Mouse (Mus musculus): ENCODE measurements around the gene Slc1a1. TPM values are rescaled to one million over a fixed set of nuclear protein-coding genes. Genes with fewer than 3 reads are reported as not detected.

Slc1a1 gene
- polyA plus RNA-seq (2015; fragmentation: Nextera tagmentation; extraction: Ambion mirVana) = 4.2 and 4.7 TPM in 2 replicates

DNA sequence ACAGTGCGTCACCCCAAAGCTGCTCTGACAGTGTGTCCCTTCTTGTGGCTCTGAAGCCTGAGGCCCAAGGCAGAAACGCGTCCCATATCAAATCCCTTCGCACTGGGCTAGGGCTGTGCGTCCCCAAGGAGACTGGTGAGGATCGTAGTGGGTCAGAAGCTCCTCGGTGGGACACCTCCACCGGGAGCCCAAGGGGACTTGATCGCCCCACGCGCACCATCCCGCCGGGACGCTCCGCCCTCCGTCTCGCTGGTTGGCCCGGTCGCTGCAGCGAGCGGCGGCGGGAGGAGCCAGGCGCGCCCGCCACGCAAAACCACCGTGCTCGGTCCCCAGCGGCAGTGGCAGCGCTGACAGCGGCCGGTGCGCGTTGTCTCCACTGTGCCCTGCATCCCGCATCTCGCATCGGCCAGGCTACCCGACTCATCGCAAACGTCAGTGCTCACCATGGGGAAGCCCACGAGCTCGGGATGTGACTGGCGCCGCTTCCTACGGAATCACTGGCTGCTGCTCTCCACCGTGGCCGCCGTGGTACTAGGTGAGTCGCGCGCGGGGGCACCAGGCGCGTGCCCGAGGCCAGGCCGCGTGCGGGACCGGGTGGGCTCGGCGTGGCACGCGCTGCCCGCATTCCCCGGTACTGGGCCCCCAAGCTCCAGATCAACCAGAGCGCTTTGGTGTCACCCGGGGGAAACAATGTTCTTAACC is at the start of gene Slc1a1:
Slc1a1 (plus strand) TSS at position 252 of the 702 bp plus-strand sequence.
- 0 out of 2 replicates have a peak, but pooled peaks have one; percentile 47 for ATAC-seq (replicated peaks; ENCODE audit: insufficient number of reproducible peaks, insufficient read depth, low FRiP score, low read depth)
- Histone ChIP-seq H3K36me3 (no peaks in the 10 kb centered on the region), H3K9ac (peak within 1 kb of the TSS; percentile 52), H3K4me1 (replicated peaks) (peaks cover 14% of the 10 kb centered on the region), H3K27ac (no peak within 1 kb of the TSS), H3K9me3 (replicated peaks) (no peaks in the 10 kb centered on the region), H3K27me3 (peaks cover 27% of the 10 kb centered on the region), H3K4me2 (peak within 1 kb of the TSS; percentile 96), H3K4me3 (peak within 1 kb of the TSS; percentile 62)
- under 1% methylated on average over 68 of the region's 68 CpGs for WGBS

- WGBS = 46% methylated on average over 1 of the region's 1 CpGs
Measured at GRCm38 (mm10) chr19:28790196-28790595, 44.7 kb upstream of the Slc1a1 start.

GRCm38 (mm10) chr19:28793307-28793706 is 41.5 kb upstream of the Slc1a1 start:
- WGBS = 40% methylated on average over 2 of the region's 2 CpGs
- Histone ChIP-seq H3K4me2 (no peak overlapping the region), H3K27ac (peak overlapping the region; percentile 68), H3K4me1 (replicated peaks) (no peaks in the 10 kb centered on the region; the same call in 1 of the 2 replicates), H3K9me3 (replicated peaks) (no peaks in the 10 kb centered on the region), H3K4me3 (no peak overlapping the region), H3K9ac (no peak overlapping the region), H3K27me3 (no peaks in the 10 kb centered on the region), H3K36me3 (no peaks in the 10 kb centered on the region)
- peak; percentile 72; the same call in 1 of the 2 replicates for ATAC-seq (replicated peaks; ENCODE audit: insufficient number of reproducible peaks, insufficient read depth, low FRiP score, low read depth)

More at GRCm38 (mm10) chr19:28790196-28790595, 44.7 kb upstream of the Slc1a1 start:
- Histone ChIP-seq H3K4me2 (no peak overlapping the region), H3K27ac (no peak overlapping the region), H3K27me3 (no peaks in the 10 kb centered on the region), H3K4me1 (replicated peaks) (no peaks in the 10 kb centered on the region; the same call in 1 of the 2 replicates), H3K9ac (no peak overlapping the region), H3K4me3 (no peak overlapping the region), H3K36me3 (no peaks in the 10 kb centered on the region), H3K9me3 (replicated peaks) (no peaks in the 10 kb centered on the region)
- ATAC-seq (replicated peaks; ENCODE audit: insufficient number of reproducible peaks, insufficient read depth, low FRiP score, low read depth) = no peak

DNA sequence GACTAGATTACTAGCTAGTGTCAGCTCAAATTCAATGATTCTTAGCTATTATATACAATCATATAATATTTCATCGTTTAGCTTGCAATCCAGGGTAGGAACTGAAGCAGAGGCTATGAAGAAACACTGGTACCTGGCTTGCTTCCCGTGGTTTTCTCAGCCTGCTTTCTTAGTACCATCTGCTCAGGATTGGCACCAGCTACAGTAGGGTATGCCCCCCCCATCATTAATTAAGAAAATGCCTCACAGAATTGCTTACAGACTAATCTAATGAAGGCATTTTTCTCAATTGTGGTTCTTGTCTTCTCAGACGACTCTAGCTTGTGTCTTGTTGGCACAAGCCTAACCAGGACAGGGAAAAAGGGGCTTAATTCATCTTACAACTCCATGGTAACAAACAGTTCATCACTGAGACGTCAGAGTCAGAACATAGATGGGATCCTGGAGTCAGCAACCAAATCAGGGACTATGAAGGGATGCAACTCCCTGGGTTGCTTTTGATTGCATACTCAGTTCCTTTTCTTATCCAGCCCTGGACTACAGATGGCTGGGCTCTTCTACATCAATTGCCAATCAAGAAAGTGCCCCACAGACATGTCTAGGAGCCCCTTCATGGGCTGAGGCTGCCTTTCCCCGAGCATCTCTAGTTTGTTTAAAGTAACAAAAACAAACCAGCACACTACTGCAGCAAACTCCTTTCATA is 38.6 kb upstream of the Slc1a1 start:
- Histone ChIP-seq H3K4me2 (no peak overlapping the region), H3K9me3 (replicated peaks) (no peaks in the 10 kb centered on the region), H3K9ac (no peak overlapping the region), H3K27ac (no peak overlapping the region), H3K27me3 (no peaks in the 10 kb centered on the region), H3K4me1 (replicated peaks) (peaks cover 4% of the 10 kb centered on the region; the same call in 1 of the 2 replicates), H3K36me3 (no peaks in the 10 kb centered on the region), H3K4me3 (no peak overlapping the region)
- WGBS = 73% methylated on average over 5 of the region's 5 CpGs
- no peak for ATAC-seq (replicated peaks; ENCODE audit: insufficient number of reproducible peaks, insufficient read depth, low FRiP score, low read depth)

- 69% methylated on average over 1 of the region's 1 CpGs for WGBS
Measured at GRCm38 (mm10) chr19:28796966-28797365, 37.9 kb upstream of the Slc1a1 start.

DNA sequence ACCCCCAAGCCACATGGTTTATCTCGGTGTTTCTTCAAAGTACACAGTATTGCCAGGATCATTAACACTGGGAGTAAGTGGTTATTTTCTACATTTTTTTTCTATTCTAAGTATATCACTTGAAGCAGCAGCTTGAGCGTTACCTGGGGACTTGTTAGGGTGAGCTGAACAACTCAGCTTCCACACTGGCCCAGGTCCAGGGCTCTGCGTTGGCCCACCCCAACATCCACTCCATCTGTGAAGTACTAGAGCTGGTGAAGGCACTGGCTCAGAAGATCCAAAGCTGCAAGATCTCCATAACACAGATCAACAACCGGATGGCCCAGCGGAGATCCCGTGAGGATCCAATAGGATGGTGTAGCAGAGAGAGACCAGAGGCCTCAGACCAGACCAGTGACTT is 37.2 kb upstream of the Slc1a1 start:
- Histone ChIP-seq H3K36me3 (no peaks in the 10 kb centered on the region), H3K4me1 (replicated peaks) (peaks cover 4% of the 10 kb centered on the region; the same call in 1 of the 2 replicates), H3K9me3 (replicated peaks) (no peaks in the 10 kb centered on the region), H3K9ac (no peak overlapping the region), H3K4me3 (no peak overlapping the region), H3K27ac (no peak overlapping the region), H3K4me2 (no peak overlapping the region), H3K27me3 (no peaks in the 10 kb centered on the region)
- WGBS = 80% methylated on average over 6 of the region's 6 CpGs
- no peak for ATAC-seq (replicated peaks; ENCODE audit: insufficient number of reproducible peaks, insufficient read depth, low FRiP score, low read depth)

More at GRCm38 (mm10) chr19:28796966-28797365, 37.9 kb upstream of the Slc1a1 start:
- H3K4me3 ChIP-seq = no peak overlapping the region
- no peak overlapping the region for H3K27ac ChIP-seq
- no peak overlapping the region for H3K4me2 ChIP-seq
- no peaks in the 10 kb centered on the region for H3K27me3 ChIP-seq
- H3K9ac ChIP-seq = no peak overlapping the region
- H3K9me3 ChIP-seq (replicated peaks) = no peaks in the 10 kb centered on the region
- peaks cover 4% of the 10 kb centered on the region; the same call in 1 of the 2 replicates for H3K4me1 ChIP-seq (replicated peaks)
- H3K36me3 ChIP-seq = no peaks in the 10 kb centered on the region
- no peak for ATAC-seq (replicated peaks; ENCODE audit: insufficient number of reproducible peaks, insufficient read depth, low FRiP score, low read depth)

DNA sequence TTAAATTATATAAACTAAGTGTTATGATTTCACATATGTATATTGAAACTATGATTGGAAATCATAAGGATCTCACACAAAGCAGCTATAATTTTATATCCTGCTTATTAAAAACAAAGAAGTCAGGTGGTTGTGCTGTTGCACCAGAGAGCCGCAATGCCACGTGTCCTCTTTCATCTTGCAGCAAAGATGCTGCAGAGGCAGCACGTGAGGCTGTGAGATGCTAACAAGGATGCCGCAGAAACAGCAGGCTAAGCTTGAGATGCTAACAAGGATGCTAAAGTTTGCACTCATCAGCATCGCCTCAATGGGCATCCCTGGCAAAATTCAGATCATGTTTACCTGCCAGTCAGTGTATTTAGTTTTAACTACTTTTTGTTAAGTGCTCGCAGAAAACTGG is 34.4 kb upstream of the Slc1a1 start:
- no peaks in the 10 kb centered on the region for H3K27me3 ChIP-seq
- H3K4me2 ChIP-seq = no peak overlapping the region
- 52% methylated on average over 6 of the region's 6 CpGs for WGBS

GRCm38 (mm10) chr19:28806276-28806675 is 28.6 kb upstream of the Slc1a1 start:
- Histone ChIP-seq H3K9ac (no peak overlapping the region), H3K4me3 (no peak overlapping the region), H3K4me1 (replicated peaks) (peaks cover 6% of the 10 kb centered on the region; the same call in 1 of the 2 replicates), H3K27ac (no peak overlapping the region), H3K27me3 (no peaks in the 10 kb centered on the region), H3K36me3 (no peaks in the 10 kb centered on the region), H3K4me2 (no peak overlapping the region), H3K9me3 (replicated peaks) (no peaks in the 10 kb centered on the region)
- 90% methylated on average over 6 of the region's 6 CpGs for WGBS
- ATAC-seq (replicated peaks; ENCODE audit: insufficient number of reproducible peaks, insufficient read depth, low FRiP score, low read depth) = no peak

More for the DNA sequence above, 34.4 kb upstream of the Slc1a1 start:
- no peak overlapping the region for H3K4me3 ChIP-seq
- peaks cover 4% of the 10 kb centered on the region; the same call in 1 of the 2 replicates for H3K4me1 ChIP-seq (replicated peaks)
- no peaks in the 10 kb centered on the region for H3K9me3 ChIP-seq (replicated peaks)
- H3K9ac ChIP-seq = no peak overlapping the region
- no peak overlapping the region for H3K27ac ChIP-seq
- no peaks in the 10 kb centered on the region for H3K36me3 ChIP-seq
- ATAC-seq (replicated peaks; ENCODE audit: insufficient number of reproducible peaks, insufficient read depth, low FRiP score, low read depth) = no peak

GRCm38 (mm10) chr19:28806821-28807496 is 27.9 kb upstream of the Slc1a1 start:
- no peaks in the 10 kb centered on the region for H3K36me3 ChIP-seq
- peaks cover 6% of the 10 kb centered on the region; the same call in 1 of the 2 replicates for H3K4me1 ChIP-seq (replicated peaks)
- H3K4me2 ChIP-seq = no peak overlapping the region
- no peak overlapping the region for H3K9ac ChIP-seq
- H3K27me3 ChIP-seq = no peaks in the 10 kb centered on the region
- H3K4me3 ChIP-seq = no peak overlapping the region
- ATAC-seq (replicated peaks; ENCODE audit: insufficient number of reproducible peaks, insufficient read depth, low FRiP score, low read depth) = no peak
- 88% methylated on average over 11 of the region's 11 CpGs for WGBS
- no peaks in the 10 kb centered on the region for H3K9me3 ChIP-seq (replicated peaks)
- H3K27ac ChIP-seq = no peak overlapping the region

- Histone ChIP-seq H3K4me1 (replicated peaks) (peaks cover 6% of the 10 kb centered on the region; the same call in 1 of the 2 replicates), H3K27me3 (no peaks in the 10 kb centered on the region), H3K9ac (no peak overlapping the region), H3K27ac (no peak overlapping the region), H3K4me2 (no peak overlapping the region), H3K9me3 (replicated peaks) (no peaks in the 10 kb centered on the region), H3K36me3 (no peaks in the 10 kb centered on the region), H3K4me3 (no peak overlapping the region)
- ATAC-seq (replicated peaks; ENCODE audit: insufficient number of reproducible peaks, insufficient read depth, low FRiP score, low read depth) = no peak
- 64% methylated on average over 2 of the region's 2 CpGs for WGBS
Measured at GRCm38 (mm10) chr19:28807497-28807871, 27.4 kb upstream of the Slc1a1 start.

- 68% methylated on average over 4 of the region's 4 CpGs for WGBS
- no peak overlapping the region for H3K4me3 ChIP-seq
- no peak for ATAC-seq (replicated peaks; ENCODE audit: insufficient number of reproducible peaks, insufficient read depth, low FRiP score, low read depth)
Measured at GRCm38 (mm10) chr19:28818286-28818685, 16.6 kb upstream of the Slc1a1 start.

More at GRCm38 (mm10) chr19:28818286-28818685, 16.6 kb upstream of the Slc1a1 start:
- Histone ChIP-seq H3K27me3 (no peaks in the 10 kb centered on the region), H3K9me3 (replicated peaks) (no peaks in the 10 kb centered on the region), H3K9ac (no peak overlapping the region), H3K27ac (no peak overlapping the region), H3K36me3 (no peaks in the 10 kb centered on the region), H3K4me1 (replicated peaks) (no peaks in the 10 kb centered on the region), H3K4me2 (no peak overlapping the region)

Measured in heart, embryonic 15.5 days (tissue).